Mouse (Mus musculus) heart, embryonic 13.5 days (tissue): ENCODE data around the gene Dtymk. TPM values are rescaled to one million over a fixed set of nuclear protein-coding genes. Genes with fewer than 3 reads are reported as not detected.
"Not testable (repeated sequence)": the region's sequence is repeated elsewhere in the genome, so short reads cannot be mapped to it uniquely, and the experiment has no call there.

Experiments
- ATAC-seq: fragments of 200-750 bp; cut with Nextera tagmentation; 2 replicates; pipeline ENCODE4 v1.8.0; 2017; ENCODE audit warnings: moderate TSS enrichment; ENCODE audit not compliant: insufficient number of reproducible peaks, low FRiP score, low TSS enrichment; ENCODE audit errors: extremely low read depth
- H3K27ac ChIP-seq: fragments of 300-500 bp; sonication (generic); replicated peaks from 2 replicates; pipeline ENCODE4 v1.5.1; 2015; ENCODE audit warnings: moderate library complexity, mild to moderate bottlenecking, inconsistent platforms
- H3K27me3 ChIP-seq: fragments of 300-500 bp; sonication (generic); replicated peaks from 2 replicates; pipeline ENCODE4 v1.6.1; 2015; ENCODE audit warnings: mild to moderate bottlenecking, inconsistent platforms
- H3K36me3 ChIP-seq: fragments of 300-500 bp; sonication (generic); 2 replicates; pipeline ENCODE4 v1.6.1; 2015; ENCODE audit warnings: mild to moderate bottlenecking, inconsistent platforms
- H3K4me1 ChIP-seq: fragments of 300-500 bp; sonication (generic); 2 replicates; pipeline ENCODE4 v1.6.1; 2015; ENCODE audit warnings: inconsistent platforms
- H3K4me2 ChIP-seq: fragments of 300-500 bp; sonication (generic); 2 replicates; pipeline ENCODE4 v1.6.1; 2015; ENCODE audit warnings: inconsistent platforms, mild to moderate bottlenecking, moderate library complexity
- H3K4me3 ChIP-seq: fragments of 300-500 bp; sonication (generic); 2 replicates; pipeline ENCODE4 v1.5.1; 2015; ENCODE audit warnings: moderate library complexity, mild to moderate bottlenecking, inconsistent platforms
- H3K9ac ChIP-seq: fragments of 300-500 bp; sonication (generic); 2 replicates; pipeline ENCODE4 v1.6.1; 2015; ENCODE audit warnings: inconsistent platforms, mild to moderate bottlenecking, moderate library complexity
- H3K9me3 ChIP-seq: fragments of 300-500 bp; sonication (generic); 2 replicates; pipeline ENCODE4 v1.6.1; 2016; ENCODE audit warnings: inconsistent platforms
- WGBS: fragments of 180-500 bp; shearing (Covaris S2); methylation state at CpG from one replicate; pipeline ENCODE4 v1.1.7; 2015; ENCODE audit warnings: mixed read lengths; 5-methylcytosine and 5-hydroxymethylcytosine counted together
- polyA plus RNA-seq: library from polyadenylated mRNA; unstranded; fragments of >200 nt; fragmentation: Nextera tagmentation; extraction: Ambion mirVana; gene quantifications from 2 replicates; pipeline ENCODE4 v1.2.1, GENCODE M21; 2015

The Dtymk gene
- polyA plus RNA-seq, 1 experiment from 2014 or later, result 154 TPM

DNA sequence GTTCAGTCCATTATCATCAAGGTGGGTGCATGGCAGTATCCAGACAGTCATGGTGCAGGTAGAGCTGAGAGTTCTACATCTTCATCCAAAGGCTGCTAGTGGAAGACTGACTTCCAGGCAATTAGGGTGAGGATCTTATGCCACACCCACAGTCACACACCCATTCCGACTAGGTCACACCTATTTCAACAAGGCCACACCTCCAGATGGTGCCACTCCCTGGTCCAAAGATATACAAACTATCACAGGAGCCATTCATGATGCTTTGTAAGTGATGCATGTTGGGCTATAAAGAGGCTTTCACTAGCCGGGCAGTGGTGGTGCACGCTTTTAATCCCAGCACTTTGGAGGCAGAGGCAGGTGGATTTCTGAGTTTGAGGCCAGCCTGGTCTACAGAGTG lies 38.2 kb downstream of the Dtymk start:
- WGBS, result 83% methylated on average over 3 of the region's 3 CpGs

DNA sequence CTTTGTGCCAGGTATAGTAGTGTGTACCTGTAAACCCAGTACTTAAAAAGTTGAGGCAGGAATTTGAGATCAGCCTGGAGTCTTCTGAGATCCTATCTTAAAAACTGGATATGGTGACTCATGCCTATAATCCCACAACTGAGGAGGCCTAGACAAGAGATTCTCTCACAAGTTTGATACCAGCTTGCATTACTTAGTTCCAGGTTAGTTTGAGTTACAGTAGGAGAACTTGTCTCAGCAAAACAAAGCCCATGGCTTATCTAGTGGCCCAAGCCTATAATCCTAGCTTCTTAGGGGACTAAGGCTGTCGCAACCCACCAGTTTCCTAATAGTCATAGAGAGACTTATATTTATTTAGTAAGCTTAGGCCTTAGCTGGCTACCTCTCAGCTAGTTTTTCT lies 41.7 kb downstream of the Dtymk start:
- Histone ChIP-seq H3K9ac (no peak overlapping the region), H3K4me1 (peaks cover 25% of the 10 kb centered on the region), H3K4me3 (no peak overlapping the region), H3K4me2 (no peak overlapping the region), H3K9me3 (no peaks in the 10 kb centered on the region), H3K27me3 (no peaks in the 10 kb centered on the region), H3K36me3 (peaks cover 10% of the 10 kb centered on the region), H3K27ac (no peak overlapping the region)
- ATAC-seq, result no peak
- WGBS, result 94% methylated on average over 1 of the region's 1 CpGs

More for the DNA sequence above, 38.2 kb downstream of the Dtymk start:
- H3K36me3 ChIP-seq, result peaks cover 15% of the 10 kb centered on the region
- not testable (repeated sequence) for H3K27me3 ChIP-seq, H3K4me3 ChIP-seq, H3K4me2 ChIP-seq, ATAC-seq, H3K9me3 ChIP-seq, H3K27ac ChIP-seq, H3K9ac ChIP-seq, H3K4me1 ChIP-seq

DNA sequence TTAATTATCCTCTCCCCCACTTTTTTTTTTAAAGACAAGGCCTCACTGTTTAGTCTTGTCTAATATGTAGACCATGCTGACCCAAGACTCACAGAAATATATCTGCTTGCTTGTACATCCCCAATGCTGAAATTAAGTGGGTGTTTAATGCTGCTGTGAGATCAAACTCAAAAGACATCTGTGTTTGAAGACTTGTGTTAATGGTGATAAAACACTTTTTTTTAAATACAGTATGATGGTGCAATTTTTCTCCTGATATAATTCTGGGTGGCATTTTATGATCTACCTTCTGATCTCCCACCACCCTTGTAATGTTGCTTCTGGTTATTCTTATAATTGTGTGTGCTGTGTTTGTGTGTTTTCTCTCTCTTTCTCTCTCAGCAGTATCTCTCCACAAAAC lies 45.6 kb downstream of the Dtymk start:
- Histone ChIP-seq H3K4me2 (peak overlapping the region; percentile 81), H3K36me3 (peaks cover 4% of the 10 kb centered on the region), H3K27ac (no peak overlapping the region), H3K9ac (peak overlapping the region; percentile 97; the same call in 1 of the 2 replicates), H3K4me3 (no peak overlapping the region), H3K9me3 (no peaks in the 10 kb centered on the region), H3K4me1 (peaks cover 35% of the 10 kb centered on the region), H3K27me3 (no peaks in the 10 kb centered on the region)
- ATAC-seq, result no peak

DNA sequence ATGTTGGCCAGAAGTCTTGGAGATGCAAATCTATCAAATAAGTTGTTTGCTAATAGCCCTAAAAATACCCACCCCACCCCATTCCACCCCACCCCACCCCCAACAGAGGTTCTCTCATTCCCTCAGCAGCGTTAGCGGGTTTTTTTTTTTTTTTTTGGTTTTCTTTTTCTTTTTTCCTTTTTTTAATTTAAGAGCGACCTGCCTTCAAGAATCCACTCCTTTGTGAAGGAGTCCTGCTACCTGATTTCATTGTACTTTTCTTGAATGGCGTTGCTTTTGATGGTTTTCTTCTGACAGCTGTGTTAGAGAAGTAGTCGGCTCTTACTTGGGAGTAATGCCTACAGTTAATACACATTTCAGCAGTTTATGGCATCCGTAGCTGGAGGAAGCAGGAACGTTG lies 46.1 kb downstream of the Dtymk start:
- ATAC-seq, result no peak
- peaks cover 35% of the 10 kb centered on the region for H3K4me1 ChIP-seq
- H3K4me3 ChIP-seq, result peak overlapping the region; percentile 91
- H3K36me3 ChIP-seq, result peaks cover 1% of the 10 kb centered on the region
- H3K9me3 ChIP-seq, result no peaks in the 10 kb centered on the region
- H3K27me3 ChIP-seq, result no peaks in the 10 kb centered on the region
- H3K9ac ChIP-seq, result peak overlapping the region; percentile 97
- peak overlapping the region; percentile 81 for H3K4me2 ChIP-seq
- WGBS, result 27% methylated on average over 7 of the region's 7 CpGs
- H3K27ac ChIP-seq, result no peak overlapping the region

DNA sequence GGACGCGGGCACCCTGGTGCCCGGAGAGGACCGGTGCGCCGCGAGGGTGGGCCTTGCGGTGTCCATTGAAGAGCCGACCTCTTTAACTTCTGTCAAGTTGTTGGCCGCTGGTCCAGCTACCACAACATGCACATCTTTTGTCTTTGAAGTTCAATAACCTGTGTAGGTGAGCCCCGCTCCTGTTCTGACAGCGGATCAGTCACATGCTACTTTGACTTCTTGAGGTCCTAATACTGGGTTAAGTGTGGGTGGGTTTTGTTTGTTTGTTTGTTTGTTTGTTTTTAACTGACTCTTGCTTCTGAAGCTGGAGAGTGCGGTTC lies 46.5 kb downstream of the Dtymk start:
- ATAC-seq, result no peak
- Histone ChIP-seq H3K27me3 (no peaks in the 10 kb centered on the region), H3K9ac (peak overlapping the region; percentile 97), H3K4me3 (peak overlapping the region; percentile 91), H3K27ac (peak overlapping the region; percentile 90), H3K4me1 (peaks cover 35% of the 10 kb centered on the region), H3K36me3 (peaks cover 4% of the 10 kb centered on the region), H3K4me2 (peak overlapping the region; percentile 81), H3K9me3 (no peaks in the 10 kb centered on the region)
- under 1% methylated on average over 13 of the region's 13 CpGs for WGBS

DNA sequence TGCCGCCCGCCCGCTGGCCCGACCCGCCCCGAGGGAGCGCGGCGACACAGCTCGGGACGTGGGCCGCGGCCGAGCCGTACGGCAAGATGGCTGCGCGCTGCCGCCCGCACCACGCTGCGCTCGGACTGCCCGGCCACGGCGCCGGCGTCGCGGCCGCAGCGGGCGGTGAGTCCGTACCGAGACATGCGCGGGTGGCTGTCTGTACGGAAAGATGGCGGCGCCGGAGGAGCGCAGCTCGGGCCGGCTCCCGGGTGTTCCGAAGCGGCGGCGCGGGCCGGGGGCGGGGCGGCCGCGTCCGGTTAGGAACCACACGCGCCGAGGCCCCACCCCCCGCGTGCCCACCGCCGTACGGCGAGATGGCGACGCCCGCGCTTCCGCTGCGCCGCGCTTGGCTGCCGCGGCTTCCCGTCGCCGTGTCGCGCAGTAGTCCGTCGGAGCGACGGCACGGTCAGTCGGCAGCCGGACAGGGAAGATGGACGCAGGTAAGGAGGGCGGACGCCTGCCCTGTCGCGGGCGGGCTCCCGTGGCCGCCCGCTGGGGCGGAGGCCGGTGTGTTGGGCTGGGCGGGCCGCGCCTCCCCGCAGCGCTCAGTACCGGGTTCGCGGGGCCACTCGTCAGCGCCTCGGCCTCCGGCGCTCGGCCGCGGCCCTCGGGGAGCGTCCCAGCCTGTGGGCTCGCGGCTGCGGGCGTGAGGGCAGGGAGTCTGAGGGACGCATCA lies 47.0 kb downstream of the Dtymk start, which contains the start of gene Thap4:
Thap4 (minus strand) TSS at position 292 of the 718 bp plus-strand sequence.
- Histone ChIP-seq H3K9me3 (no peaks in the 10 kb centered on the region), H3K4me3 (peak within 1 kb of the TSS; percentile 91), H3K27me3 (no peaks in the 10 kb centered on the region), H3K4me2 (peak within 1 kb of the TSS; percentile 81), H3K4me1 (peaks cover 35% of the 10 kb centered on the region), H3K9ac (peak within 1 kb of the TSS; percentile 97), H3K27ac (peak within 1 kb of the TSS; percentile 90), H3K36me3 (peaks cover 10% of the 10 kb centered on the region)
- peak; percentile 86 for ATAC-seq
- WGBS, result under 1% methylated on average over 115 of the region's 121 CpGs

DNA sequence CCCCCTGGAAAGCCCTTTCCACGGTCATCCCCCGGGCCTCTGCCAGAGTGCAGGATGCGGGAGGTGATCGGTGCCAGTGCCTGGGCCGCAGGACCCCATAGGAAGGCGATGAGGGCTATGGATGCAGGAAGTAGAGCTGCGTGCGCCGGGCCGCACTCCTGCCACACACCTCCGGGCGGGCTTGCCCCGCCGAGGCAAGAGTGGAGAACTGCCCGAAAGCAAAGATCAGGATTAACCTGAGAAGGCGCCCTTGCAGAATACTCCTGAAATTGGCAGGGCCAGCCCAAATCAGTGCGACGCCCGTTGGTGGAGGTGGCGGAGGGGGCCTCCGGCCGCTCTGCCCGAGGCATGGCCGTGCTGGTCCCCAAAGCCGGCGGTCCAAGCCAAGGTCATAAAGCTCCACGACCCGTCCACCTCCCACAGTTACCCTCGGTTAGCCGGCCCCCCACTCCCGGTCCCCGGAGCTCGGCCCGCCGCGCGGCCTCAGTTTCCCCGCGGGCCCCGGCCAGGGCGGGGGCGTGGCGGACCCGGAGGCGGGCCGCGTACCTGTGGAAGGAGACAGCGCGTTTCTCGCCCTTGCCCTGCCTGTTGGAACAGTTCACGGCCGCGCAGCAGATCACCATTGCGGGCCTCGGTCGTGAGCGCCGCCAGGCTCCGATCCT lies 47.7 kb downstream of the Dtymk start:
- peak overlapping the region; percentile 91 for H3K4me3 ChIP-seq
- H3K9me3 ChIP-seq, result no peaks in the 10 kb centered on the region
- under 1% methylated on average over 59 of the region's 59 CpGs for WGBS
- peak overlapping the region; percentile 81 for H3K4me2 ChIP-seq
- peak overlapping the region; percentile 90 for H3K27ac ChIP-seq
- peaks cover 17% of the 10 kb centered on the region for H3K36me3 ChIP-seq
- peaks cover 35% of the 10 kb centered on the region for H3K4me1 ChIP-seq
- peak overlapping the region; percentile 97 for H3K9ac ChIP-seq
- no peak for ATAC-seq
- H3K27me3 ChIP-seq, result no peaks in the 10 kb centered on the region

DNA sequence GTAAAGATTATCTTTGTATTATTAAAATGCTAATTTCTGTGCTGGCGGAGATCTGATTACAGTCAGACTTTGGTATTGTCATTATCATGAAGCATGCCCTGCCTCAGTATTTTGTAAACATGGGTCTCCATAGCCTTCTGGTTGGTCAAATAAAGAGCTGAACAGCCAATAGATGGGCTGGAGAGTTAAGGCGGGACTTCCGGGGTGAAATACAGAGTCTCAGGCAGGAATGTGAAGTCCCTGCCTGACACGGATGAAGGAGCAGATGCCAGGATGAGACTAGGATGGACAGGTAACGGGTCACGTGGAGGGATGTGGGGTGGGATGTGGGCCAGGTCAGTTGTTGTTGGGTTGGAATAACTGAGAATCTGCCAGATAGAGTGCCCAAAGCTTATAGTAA lies 50.4 kb downstream of the Dtymk start, which contains the start of gene Atg4b:
Atg4b (plus strand) TSS at position 211 of the 400 bp plus-strand sequence.
- peaks cover 33% of the 10 kb centered on the region for H3K36me3 ChIP-seq
- H3K9ac ChIP-seq, result no peak within 1 kb of the TSS
- 81% methylated on average over 6 of the region's 6 CpGs for WGBS
- no peaks in the 10 kb centered on the region for H3K9me3 ChIP-seq
- no peak within 1 kb of the TSS for H3K4me2 ChIP-seq
- no peak for ATAC-seq
- no peak within 1 kb of the TSS for H3K27ac ChIP-seq
- H3K4me1 ChIP-seq, result peaks cover 25% of the 10 kb centered on the region
- no peak within 1 kb of the TSS for H3K4me3 ChIP-seq
- no peaks in the 10 kb centered on the region for H3K27me3 ChIP-seq

DNA sequence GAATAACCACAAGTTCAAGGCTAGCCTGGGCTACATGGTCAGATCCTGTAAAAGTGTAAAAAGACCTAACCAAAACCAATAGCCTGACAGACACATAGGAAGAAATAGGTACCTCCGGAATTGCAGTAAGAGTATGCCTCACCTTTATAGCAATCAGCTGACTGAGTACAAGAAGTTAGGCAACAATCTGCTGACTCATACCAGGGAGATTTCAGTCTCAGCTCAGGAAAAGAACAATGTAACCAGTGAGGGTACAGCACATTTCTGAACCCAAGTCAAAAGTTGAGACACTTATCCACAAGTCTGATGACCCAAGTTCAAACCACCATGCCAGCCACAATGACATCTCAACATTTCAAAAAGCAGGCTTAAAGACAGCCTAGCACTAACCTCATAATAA lies 53.2 kb downstream of the Dtymk start:
- no peak for ATAC-seq

DNA sequence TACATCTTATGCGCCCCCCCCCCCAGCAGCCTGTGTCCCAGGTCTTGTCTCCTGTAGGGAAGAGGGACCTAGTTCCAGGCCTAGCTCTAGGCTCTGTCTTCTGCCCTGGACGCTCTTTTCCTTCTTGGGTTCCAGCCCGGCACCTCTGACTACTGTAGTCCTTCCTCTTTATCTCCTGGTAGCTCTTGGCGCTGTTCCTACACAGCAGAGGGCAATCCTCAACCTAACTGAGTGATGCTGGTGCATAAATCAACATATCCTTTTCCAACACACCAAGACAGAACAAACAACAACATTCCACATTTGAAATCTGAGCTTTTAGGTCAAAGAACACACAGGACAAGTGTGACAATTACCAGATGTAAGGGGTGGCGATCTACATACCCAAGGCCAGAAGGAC lies 55.6 kb downstream of the Dtymk start:
- 67% methylated on average over 5 of the region's 5 CpGs for WGBS
- no peaks in the 10 kb centered on the region for H3K27me3 ChIP-seq
- H3K4me3 ChIP-seq, result no peak overlapping the region
- peaks cover 49% of the 10 kb centered on the region for H3K36me3 ChIP-seq
- ATAC-seq, result no peak
- H3K9ac ChIP-seq, result 0 out of 2 replicates have a peak overlapping the region, but pooled peaks have one; percentile 4
- peaks cover 30% of the 10 kb centered on the region for H3K4me1 ChIP-seq
- H3K9me3 ChIP-seq, result no peaks in the 10 kb centered on the region
- H3K4me2 ChIP-seq, result no peak overlapping the region
- 0 out of 2 replicates have a peak overlapping the region, but pooled peaks have one; percentile 8 for H3K27ac ChIP-seq

More for the DNA sequence above, 53.2 kb downstream of the Dtymk start:
- peaks cover 44% of the 10 kb centered on the region for H3K36me3 ChIP-seq
- H3K27ac ChIP-seq, result no peak overlapping the region
- no peak overlapping the region for H3K4me3 ChIP-seq
- no peak overlapping the region for H3K9ac ChIP-seq
- 97% methylated on average over 1 of the region's 1 CpGs for WGBS
- no peaks in the 10 kb centered on the region for H3K9me3 ChIP-seq
- H3K4me2 ChIP-seq, result no peak overlapping the region
- H3K27me3 ChIP-seq, result no peaks in the 10 kb centered on the region
- peaks cover 22% of the 10 kb centered on the region for H3K4me1 ChIP-seq

DNA sequence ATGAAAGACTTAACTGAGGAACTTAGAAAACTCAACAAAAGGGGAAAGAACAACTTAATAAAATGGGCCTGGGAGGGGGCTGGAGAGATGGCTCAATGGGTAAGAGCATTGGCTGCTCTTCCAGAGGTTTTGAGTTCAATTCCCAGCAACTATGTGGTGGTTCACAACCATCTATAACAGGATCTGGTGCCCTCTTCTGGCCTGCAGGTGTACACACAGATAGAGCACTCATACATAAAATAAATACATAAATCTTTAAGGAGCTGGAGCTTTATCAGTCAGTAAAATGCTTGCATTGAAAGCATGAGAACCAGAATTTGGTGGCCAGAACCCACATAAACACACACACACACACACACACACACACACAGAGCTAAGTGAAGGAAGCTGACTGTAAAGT lies 58.8 kb downstream of the Dtymk start:
- no peak overlapping the region for H3K4me2 ChIP-seq
- H3K9ac ChIP-seq, result no peak overlapping the region
- no peak overlapping the region for H3K27ac ChIP-seq
- ATAC-seq, result no peak
- peaks cover 21% of the 10 kb centered on the region; the same call in 1 of the 2 replicates for H3K36me3 ChIP-seq
- no peak overlapping the region for H3K4me3 ChIP-seq
- H3K4me1 ChIP-seq, result peaks cover 39% of the 10 kb centered on the region
- no peaks in the 10 kb centered on the region for H3K9me3 ChIP-seq
- no peaks in the 10 kb centered on the region for H3K27me3 ChIP-seq
